Mouse (Mus musculus) central nervous system, embryonic 18 days (tissue): ENCODE results near the gene Haus4. TPM values are rescaled to one million over a fixed set of nuclear protein-coding genes. Genes with fewer than 3 reads are reported as not detected.

Experiments used
- polyA plus RNA-seq: library from polyadenylated mRNA; depleted of rRNA; stranded (reverse); fragments of >200 nt; gene quantifications from 2 replicates; pipeline ENCODE4 v1.2.3, GENCODE M21; 2012; rRNA removed

Gene Haus4
- 13.7 and 14.3 TPM in 2 replicates for polyA plus RNA-seq

GRCm38 (mm10) chr14:54553975-54554769 lies at the start of gene Haus4:
TSS of gene Haus4 (minus strand) at chr14:54554616.

GRCm38 (mm10) chr14:54577089-54577982 lies 22.9 kb upstream of the Haus4 start, which contains the start of gene Ajuba:
TSS of gene Ajuba (minus strand) at chr14:54577558.

Other genes starting within 250 kb of the Haus4 start
- gene Oxa1l, start 193.8 kb downstream of the Haus4 start, polyA plus RNA-seq, result 83.9 and 86.0 TPM in 2 replicates
- gene Slc7a7, start 136.8 kb downstream of the Haus4 start, polyA plus RNA-seq, result 3.2 and 4.4 TPM in 2 replicates
- 261 and 274 TPM in 2 replicates for gene Mrpl52, start 127.7 kb downstream of the Haus4 start, polyA plus RNA-seq
- 52.9 and 57.1 TPM in 2 replicates for gene Mmp14, start 123.0 kb downstream of the Haus4 start, polyA plus RNA-seq
- 29.7 and 31.7 TPM in 2 replicates for gene Lrp10, start 90.5 kb downstream of the Haus4 start, polyA plus RNA-seq
- gene Rem2, start 78.5 kb downstream of the Haus4 start, polyA plus RNA-seq, result 17.0 and 19.6 TPM in 2 replicates
- gene Prmt5, start 37.1 kb downstream of the Haus4 start, polyA plus RNA-seq, result 92.5 and 93.8 TPM in 2 replicates
- 5.5 and 6.2 TPM in 2 replicates for gene Ajuba, start 22.9 kb upstream of the Haus4 start, polyA plus RNA-seq
- 8.3 TPM in 2 replicates for gene 4931414P19Rik, start 51.4 kb upstream of the Haus4 start, polyA plus RNA-seq
- gene Psmb5, start 63.4 kb upstream of the Haus4 start, polyA plus RNA-seq, result 248 and 267 TPM in 2 replicates
- gene Psmb11, start 66.8 kb upstream of the Haus4 start, polyA plus RNA-seq, result 0.04 and 0.06 TPM in 2 replicates
- not detected in 2 replicates for gene Gm17606, start 86.3 kb upstream of the Haus4 start, polyA plus RNA-seq
- 39.6 and 45.5 TPM in 2 replicates for gene Cdh24, start 86.7 kb upstream of the Haus4 start, polyA plus RNA-seq
- gene 1700123O20Rik, start 131.6 kb upstream of the Haus4 start, polyA plus RNA-seq, result 63.9 and 64.6 TPM in 2 replicates
- 225 and 264 TPM in 2 replicates for gene Acin1, start 132.3 kb upstream of the Haus4 start, polyA plus RNA-seq
- 0.10 and 0.12 TPM in 2 replicates for gene Gm29776, start 144.2 kb upstream of the Haus4 start, polyA plus RNA-seq
- 0.06 and 0.11 TPM in 2 replicates for gene Cebpe, start 157.6 kb upstream of the Haus4 start, polyA plus RNA-seq
- gene Slc7a8, start 227.3 kb upstream of the Haus4 start, polyA plus RNA-seq, result 14.4 and 15.7 TPM in 2 replicates